Mouse (Mus musculus) heart, adult 18-20 months (tissue): ENCODE data around the gene Olfr813. TPM values are rescaled to one million over a fixed set of nuclear protein-coding genes. Genes with fewer than 3 reads are reported as not detected.
"Not testable (repeated sequence)": the region's sequence is repeated elsewhere in the genome, so short reads cannot be mapped to it uniquely, and the experiment has no call there.

Experiments used
- DNase-seq, 2 experiments: peaks; one replicate each; pipeline ENCODE4 v3.0.0; 2021 to 2022; ENCODE audit warnings: mixed read lengths in 1 of 2
- long read RNA-seq, 2 experiments: library from polyadenylated mRNA; stranded (forward); transcript quantifications; one replicate each; pipeline ENCODE4 v2.0.0; 2021
- total RNA-seq, 2 experiments: library from RNA; stranded (reverse); gene quantifications; 2 replicates each; pipeline ENCODE4 v1.2.3; 2021

The Olfr813 gene
- not detected for total RNA-seq
- long read RNA-seq, experiment 1, result 0 reads
- long read RNA-seq, experiment 2, result 0 reads

GRCm38 (mm10) chr10:129855067-129855466 lies at the start of gene Olfr813:
Gene Olfr813, plus strand, starts transcription at chr10:129855367.
- no peak for DNase-seq

DNA sequence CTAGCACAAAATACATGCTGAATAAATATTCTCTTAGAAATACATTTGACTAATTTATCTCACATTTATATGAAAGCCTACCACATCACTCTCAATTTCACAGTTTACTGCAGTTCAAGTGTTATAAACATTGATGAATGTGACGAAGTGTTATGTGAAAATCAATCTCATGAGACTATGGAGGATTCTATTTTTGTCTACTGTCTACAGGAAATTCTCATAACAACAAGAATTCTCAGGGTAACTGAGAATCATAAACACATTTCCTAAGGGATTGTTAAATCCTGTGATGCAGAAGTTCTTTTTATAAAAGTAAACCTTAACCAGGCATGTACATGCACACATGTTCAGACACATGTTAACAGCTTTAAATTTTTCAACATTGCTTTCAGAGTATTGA lies 9.2 kb upstream of the Olfr813 start, which contains the start of gene Olfr812:
Olfr812 (minus strand) TSS at position 101 of the 400 bp plus-strand sequence.
- no peak for DNase-seq

GRCm38 (mm10) chr10:129847343-129847742 lies 7.8 kb upstream of the Olfr813 start:
- no peak for DNase-seq

GRCm38 (mm10) chr10:129879751-129880150 lies 24.6 kb downstream of the Olfr813 start, which contains the start of gene Olfr814:
Gene Olfr814, minus strand, starts transcription at chr10:129879851.
- not testable (repeated sequence) for DNase-seq

GRCm38 (mm10) chr10:129885496-129885895 lies 30.3 kb downstream of the Olfr813 start:
- DNase-seq, result not testable (repeated sequence)

GRCm38 (mm10) chr10:129885934-129886333 lies 30.8 kb downstream of the Olfr813 start:
- DNase-seq, result no peak

GRCm38 (mm10) chr10:129905767-129906166 lies 50.6 kb downstream of the Olfr813 start, which contains the start of gene Olfr815:
Gene Olfr815, minus strand, starts transcription at chr10:129905867.
- not testable (repeated sequence) for DNase-seq

Other genes starting within 250 kb of the Olfr813 start
- not detected for gene Olfr796, start 242.8 kb upstream of the Olfr813 start, total RNA-seq
- not detected for gene Olfr798, start 227.4 kb upstream of the Olfr813 start, total RNA-seq
- not detected for gene Olfr799, start 217.9 kb upstream of the Olfr813 start, total RNA-seq
- gene Olfr800, start 197.7 kb upstream of the Olfr813 start, total RNA-seq, result not detected
- not detected for gene Olfr801, start 181.5 kb upstream of the Olfr813 start, total RNA-seq
- not detected for gene Olfr802, start 167.2 kb upstream of the Olfr813 start, total RNA-seq
- not detected for gene Olfr803, start 161.1 kb upstream of the Olfr813 start, total RNA-seq
- gene Olfr804, start 152.2 kb upstream of the Olfr813 start, total RNA-seq, result not detected
- not detected for gene Olfr805, start 126.0 kb upstream of the Olfr813 start, total RNA-seq
- not detected for gene Olfr806, start 113.4 kb upstream of the Olfr813 start, total RNA-seq
- not detected for gene Olfr807, start 97.6 kb upstream of the Olfr813 start, total RNA-seq
- not detected for gene Olfr808, start 89.9 kb upstream of the Olfr813 start, total RNA-seq
- not detected for gene Olfr809, start 80.7 kb upstream of the Olfr813 start, total RNA-seq
- not detected for gene Olfr810, start 60.5 kb upstream of the Olfr813 start, total RNA-seq
- gene Olfr811, start 51.0 kb upstream of the Olfr813 start, total RNA-seq, result not detected
- gene Olfr812, start 9.3 kb upstream of the Olfr813 start, total RNA-seq, result not detected
- not detected for gene Olfr814, start 24.5 kb downstream of the Olfr813 start, total RNA-seq
- gene Olfr815, start 50.5 kb downstream of the Olfr813 start, total RNA-seq, result not detected
- not detected for gene Olfr816, start 60.2 kb downstream of the Olfr813 start, total RNA-seq
- not detected for gene Olfr818, start 93.7 kb downstream of the Olfr813 start, total RNA-seq
- not detected for gene Olfr819, start 111.9 kb downstream of the Olfr813 start, total RNA-seq
- gene Olfr247, start 120.8 kb downstream of the Olfr813 start, total RNA-seq, result not detected
- gene Gm10310, start 129.7 kb downstream of the Olfr813 start, total RNA-seq, result not detected
- not detected for gene Olfr820, start 157.3 kb downstream of the Olfr813 start, total RNA-seq
- gene Olfr821, start 175.0 kb downstream of the Olfr813 start, total RNA-seq, result not detected
- gene Olfr822, start 215.8 kb downstream of the Olfr813 start, total RNA-seq, result not detected